In the genomic region with DNA sequence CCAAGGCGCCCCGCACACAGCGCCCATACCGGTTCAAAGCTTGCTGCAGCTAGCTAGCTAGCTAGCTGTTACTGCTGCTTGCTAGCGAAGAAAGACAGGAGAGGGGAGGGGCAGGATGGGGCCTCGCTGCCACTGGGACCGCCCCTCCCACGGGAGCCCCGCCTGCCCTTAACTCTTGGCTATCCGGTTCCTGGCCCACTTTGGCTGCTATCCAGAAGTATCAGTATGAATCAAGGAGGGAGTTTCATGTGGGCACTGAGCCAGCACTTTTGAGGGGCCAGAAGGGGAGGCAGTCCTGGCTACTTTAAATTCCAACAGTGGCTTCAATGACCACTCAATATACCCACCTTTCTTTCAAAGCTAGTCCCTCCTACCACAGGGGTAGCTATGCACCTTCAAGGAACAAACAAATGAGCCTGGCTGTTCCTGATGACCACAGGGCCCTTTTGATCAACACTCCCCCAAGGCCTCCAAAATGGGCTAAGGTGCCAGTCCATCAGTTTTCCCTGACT, we compare ENCODE assay signal across 10 mouse cellular contexts. TPM values are rescaled to one million over a fixed set of nuclear protein-coding genes. Genes with fewer than 3 reads are reported as not detected.
DNase-seq lines count a peak whose midpoint lies in the region; ATAC-seq and TF ChIP-seq lines count a peak whose summit lies in the region.
"Had no signal": no experiment of that assay in that cellular context is flagged by ENCODE, and none has a peak within 500 bp of the region (broad histone marks: within the 10 kb centered on the region; RNA-seq: fewer than 3 reads in every experiment).

No protein-coding gene starts in this region.

- no peaks in the 10 kb centered on the region for H3K36me3 ChIP-seq in E14TG2a.4 (ENCODE audit: insufficient read depth, low read length)
- H3K36me3 ChIP-seq in stomach, embryonic 15.5 days = no peaks in the 10 kb centered on the region

- peak overlapping the region; percentile 26; the same call in 1 of the 2 replicates for H3K27ac ChIP-seq in stomach, embryonic 15.5 days

- TF ChIP-seq CTCF in E14TG2a.4 (conservative IDR thresholded peaks at IDR 0.05; ENCODE audit: low read length) = no peak

- peak; percentile 39 for DNase-seq in adrenal gland, postnatal 14 days
- DNase-seq in adrenal gland, adult 18-20 months (ENCODE audit: low spot score in 2 of 2) = no peak
- peak; percentile 47 for DNase-seq in embryo, embryonic 11.5 days (ENCODE audit: low read depth, low spot score)
- DNase-seq in lung, postnatal 10 days = peak; percentile 75
- DNase-seq in frontal cortex, postnatal 10 days (ENCODE audit: low spot score in 2 of 2) = no peak

- H3K4me3 ChIP-seq in E14TG2a.4 (replicated peaks; ENCODE audit: low read length) = peak overlapping the region; percentile 32; the same call in 1 of the 2 replicates
- no peak overlapping the region for H3K4me3 ChIP-seq in stomach, embryonic 15.5 days (replicated peaks)
- H3K4me3 ChIP-seq: megakaryocyte, embryonic 14.5 days had no signal

- peaks cover 17% of the 10 kb centered on the region for H3K4me1 ChIP-seq in E14TG2a.4 (replicated peaks; ENCODE audit: low read depth, low read length)
- peaks cover 16% of the 10 kb centered on the region for H3K4me1 ChIP-seq in stomach, embryonic 15.5 days

- peaks cover 35% of the 10 kb centered on the region for H3K27me3 ChIP-seq in E14TG2a.4 (ENCODE audit: insufficient read depth, low read length)
- no peaks in the 10 kb centered on the region for H3K27me3 ChIP-seq in stomach, embryonic 15.5 days (replicated peaks)

- H3K4me2 ChIP-seq in stomach, embryonic 15.5 days = peak overlapping the region; percentile 28

- WGBS in stomach, embryonic 15.5 days = under 1% methylated on average over 10 of the region's 10 CpGs

- no peaks in the 10 kb centered on the region for H3K9me3 ChIP-seq in E14TG2a.4 (ENCODE audit: low read length)
- no peaks in the 10 kb centered on the region for H3K9me3 ChIP-seq in stomach, embryonic 15.5 days
- H3K9me3 ChIP-seq: megakaryocyte, embryonic 14.5 days had no signal

- no peak overlapping the region for H3K9ac ChIP-seq in stomach, embryonic 15.5 days

- ATAC-seq in inflammation-experienced regulatory T-cells, adult 6 months = peak; percentile 28
- ATAC-seq in stomach, embryonic 15.5 days (ENCODE audit: insufficient read depth, low FRiP score, low read depth) = peak; percentile 56; the same call in 1 of the 2 replicates

RNA-seq across cellular contexts. Expression of a gene that starts 37.2 kb away (rescaled TPM):
- total RNA-seq in adrenal gland, postnatal 14 days (2021) = 0.33 and 0.83 TPM in 2 replicates
- under 1 TPM; 0.33 to 0.35 TPM for total RNA-seq in adrenal gland, adult 18-20 months (2021)
- not detected for polyA plus RNA-seq in inflammation-experienced regulatory T-cells, adult 6 months (2017; shearing (Covaris generic))
- 24.1 and 24.7 TPM in 2 replicates for polyA plus RNA-seq in stomach, embryonic 15.5 days (2015; fragmentation: Nextera tagmentation; extraction: Ambion mirVana)

RNA-seq across cellular contexts. Expression of a gene that starts 47.4 kb away (rescaled TPM):
- 23.7 and 24.2 TPM in 2 replicates for total RNA-seq in adrenal gland, postnatal 14 days (2021)
- total RNA-seq in adrenal gland, adult 18-20 months (2021) = 10 to 100 TPM; 18.2 to 20.3 TPM
- 1 to 10 TPM; 5.8 to 8.7 (median 7.2) TPM for polyA plus RNA-seq in inflammation-experienced regulatory T-cells, adult 6 months (2017; shearing (Covaris generic))
- 18.4 and 19.1 TPM in 2 replicates for polyA plus RNA-seq in stomach, embryonic 15.5 days (2015; fragmentation: Nextera tagmentation; extraction: Ambion mirVana)

RNA-seq across cellular contexts. Expression of a gene that starts 55.5 kb away (rescaled TPM):
- total RNA-seq in adrenal gland, postnatal 14 days (2021) = 27.9 and 30.2 TPM in 2 replicates
- 10 to 100 TPM; 28.3 to 31.9 TPM for total RNA-seq in adrenal gland, adult 18-20 months (2021)
- polyA plus RNA-seq in inflammation-experienced regulatory T-cells, adult 6 months (2017; shearing (Covaris generic)) = 10 to 100 TPM; 22.1 to 59.6 (median 49.1) TPM
- 37.6 and 37.7 TPM in 2 replicates for polyA plus RNA-seq in stomach, embryonic 15.5 days (2015; fragmentation: Nextera tagmentation; extraction: Ambion mirVana)

RNA-seq across cellular contexts. Expression of a gene that starts 58.7 kb away (rescaled TPM):
- total RNA-seq in adrenal gland, postnatal 14 days (2021) = not detected in 2 replicates
- total RNA-seq in adrenal gland, adult 18-20 months (2021) = not detected
- 1 to 10 TPM in 2 of 3 experiments, not detected in 1; 1.2 to 1.3 TPM for polyA plus RNA-seq in inflammation-experienced regulatory T-cells, adult 6 months (2017; shearing (Covaris generic))
- 2.5 and 2.6 TPM in 2 replicates for polyA plus RNA-seq in stomach, embryonic 15.5 days (2015; fragmentation: Nextera tagmentation; extraction: Ambion mirVana)
- polyA plus RNA-seq: C2C12 had no signal

Comparison
In these comparisons a context has a peak if more than half of its experiments do, and no peak if none do; other contexts are left out.
1. DNase-seq: peak in adrenal gland, postnatal 14 days (single experiment), embryo, embryonic 11.5 days (single experiment) and lung, postnatal 10 days (single experiment); none in adrenal gland, adult 18-20 months (0 of 2) and frontal cortex, postnatal 10 days (0 of 2).